Mouse (Mus musculus) erythroblast, adult 5-6 weeks (primary cell): ENCODE results near the gene Gm4788. TPM values are rescaled to one million over a fixed set of nuclear protein-coding genes. Genes with fewer than 3 reads are reported as not detected.
"Not testable (repeated sequence)": the region's sequence is repeated elsewhere in the genome, so short reads cannot be mapped to it uniquely, and the experiment has no call there.

Experiments used
- ATAC-seq: replicated peaks from 2 replicates; pipeline ENCODE4 v1.8.0; 2016; ENCODE audit warnings: moderate number of reproducible peaks, mild to moderate bottlenecking, moderate TSS enrichment, inconsistent platforms; ENCODE audit not compliant: poor library complexity, low FRiP score, severe bottlenecking
- total RNA-seq, 2 experiments: library from RNA; stranded (forward) in 1 of 2; stranded (reverse) in 1 of 2; fragments of 150-400 nt in 1 of 2; fragments of 200-764, 138-1000 nt in 1 of 2; gene quantifications; 2 replicates each; pipeline versions ENCODE4 v1.2.3 to v1.2.4; 2015 to 2017; ENCODE audit warnings: low replicate concordance in 2 of 2

Gene Gm4788
- total RNA-seq (2015; ENCODE audit: low replicate concordance) (not detected in 2 replicates), total RNA-seq (2017; ENCODE audit: low replicate concordance) (not detected in 2 replicates)

- ATAC-seq = no peak
Observed at GRCm38 (mm10) chr1:139781143-139781542, at the start of gene Gm4788. Gene Gm4788 (minus strand): TSS chr1:139781243.

- ATAC-seq = no peak
Observed at GRCm38 (mm10) chr1:139808594-139808993, 27.6 kb upstream of the Gm4788 start.

DNA sequence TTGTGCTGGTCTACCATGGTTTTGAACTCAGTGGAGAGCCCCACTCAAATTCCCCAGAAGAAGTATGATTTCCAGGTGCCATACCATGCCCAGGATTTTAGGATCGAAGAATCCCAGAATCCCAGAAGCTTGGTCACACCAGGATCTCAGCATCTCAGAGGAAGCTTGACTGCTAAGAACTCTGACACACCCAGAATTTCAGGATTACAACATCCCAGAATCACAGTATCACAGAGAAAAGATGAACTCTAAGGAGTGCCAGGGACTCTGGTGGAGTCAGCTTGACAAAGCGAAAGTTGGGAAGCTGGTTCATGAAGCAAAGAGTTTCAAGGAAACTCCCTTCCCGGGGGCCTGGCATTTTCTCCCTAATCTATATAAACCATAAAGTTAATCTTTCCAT, 11.1 kb downstream of the Gm4788 start:
- not testable (repeated sequence) for ATAC-seq

GRCm38 (mm10) chr1:139716681-139717080, 64.4 kb downstream of the Gm4788 start:
- ATAC-seq = not testable (repeated sequence)

DNA sequence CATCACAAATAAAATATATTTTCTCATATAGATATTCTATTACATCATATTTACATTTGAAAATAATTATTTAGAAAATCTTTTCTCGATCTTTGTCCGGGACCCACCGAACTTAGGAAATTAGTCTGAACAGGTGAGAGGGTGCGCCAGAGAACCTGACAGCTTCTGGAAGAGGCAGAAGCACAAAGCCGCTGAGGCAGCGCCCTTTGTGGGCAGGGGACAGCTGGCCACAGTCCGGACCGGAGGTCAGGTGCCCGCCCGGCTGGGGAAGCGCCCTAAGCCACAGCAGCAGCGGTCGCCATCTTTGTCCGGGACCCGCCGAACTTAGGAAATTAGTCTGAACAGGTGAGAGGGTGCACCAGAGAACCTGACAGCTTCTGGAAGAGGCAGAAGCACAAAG, 64.8 kb downstream of the Gm4788 start:
- ATAC-seq = not testable (repeated sequence)

- not testable (repeated sequence) for ATAC-seq
Observed at GRCm38 (mm10) chr1:139649921-139650320, 131.1 kb downstream of the Gm4788 start.

Other genes with a start within 250 kb of the Gm4788 start
- gene Cfhr1, start 221.0 kb downstream of the Gm4788 start, total RNA-seq (2015; ENCODE audit: low replicate concordance) = not detected in 2 replicates
- gene Cfhr1, start 221.0 kb downstream of the Gm4788 start, total RNA-seq (2017; ENCODE audit: low replicate concordance) = not detected in 2 replicates
- gene Cfhr2, start 77.5 kb upstream of the Gm4788 start, total RNA-seq (2015; ENCODE audit: low replicate concordance) = not detected in 2 replicates
- gene Cfhr2, start 77.5 kb upstream of the Gm4788 start, total RNA-seq (2017; ENCODE audit: low replicate concordance) = not detected in 2 replicates